Mouse (Mus musculus): ENCODE results near the gene Wdr83. TPM values are rescaled to one million over a fixed set of nuclear protein-coding genes. Genes with fewer than 3 reads are reported as not detected.

Gene Wdr83
- polyA plus RNA-seq, 1 experiment = 16.8 TPM

GRCm38 (mm10) chr8:85067982-85068381 lies 13.1 kb downstream of the Wdr83 start, which contains the start of gene Gm5741:
Gene Gm5741 (minus strand): TSS chr8:85067982.
- Histone ChIP-seq H3K9ac (ENCODE audit: low read depth, poor library complexity, severe bottlenecking) (no peak within 1 kb of the TSS), H3K36me3 (ENCODE audit: control insufficient read depth, insufficient read depth, low read length, poor library complexity, severe bottlenecking) (peaks cover 10% of the 10 kb centered on the region; the same call in 1 of the 2 replicates), H3K4me3 (ENCODE audit: low read depth, low read length) (no peak within 1 kb of the TSS), H3K4me1 (ENCODE audit: control insufficient read depth, insufficient read depth, low read length) (no peaks in the 10 kb centered on the region), H3K27me3 (ENCODE audit: control insufficient read depth, insufficient read depth, low read length, poor library complexity, severe bottlenecking) (no peaks in the 10 kb centered on the region), H3K27ac (ENCODE audit: insufficient read depth, low read length) (no peak within 1 kb of the TSS), H3K9me3 (replicated peaks; ENCODE audit: control insufficient read depth, insufficient read depth, low read length, poor library complexity, severe bottlenecking) (no peaks in the 10 kb centered on the region)
- TF ChIP-seq EP300 (IDR thresholded peaks at IDR 0.05; ENCODE audit: insufficient read depth, low read depth, low read length) (no peak), POLR2A (IDR thresholded peaks at IDR 0.05; ENCODE audit: insufficient read depth, low read length) (no peak), CTCF (IDR thresholded peaks at IDR 0.05; ENCODE audit: low read depth, low read length) (no peak)

- Histone ChIP-seq H3K4me1 (ENCODE audit: control insufficient read depth, insufficient read depth, low read length) (no peaks in the 10 kb centered on the region), H3K9me3 (replicated peaks; ENCODE audit: control insufficient read depth, insufficient read depth, low read length, poor library complexity, severe bottlenecking) (no peaks in the 10 kb centered on the region), H3K27ac (ENCODE audit: insufficient read depth, low read length) (no peak overlapping the region), H3K4me3 (ENCODE audit: low read depth, low read length) (no peak overlapping the region), H3K9ac (ENCODE audit: low read depth, poor library complexity, severe bottlenecking) (no peak overlapping the region), H3K36me3 (ENCODE audit: control insufficient read depth, insufficient read depth, low read length, poor library complexity, severe bottlenecking) (peaks cover 13% of the 10 kb centered on the region; the same call in 1 of the 2 replicates), H3K27me3 (ENCODE audit: control insufficient read depth, insufficient read depth, low read length, poor library complexity, severe bottlenecking) (no peaks in the 10 kb centered on the region)
- TF ChIP-seq POLR2A (IDR thresholded peaks at IDR 0.05; ENCODE audit: insufficient read depth, low read length) (no peak), CTCF (IDR thresholded peaks at IDR 0.05; ENCODE audit: low read depth, low read length) (no peak), EP300 (IDR thresholded peaks at IDR 0.05; ENCODE audit: insufficient read depth, low read depth, low read length) (no peak)
Measured at GRCm38 (mm10) chr8:85067155-85067554, 14.0 kb downstream of the Wdr83 start.

- H3K27ac ChIP-seq (ENCODE audit: insufficient read depth, low read length) = no peak overlapping the region
- no peak for TF ChIP-seq EP300 (IDR thresholded peaks at IDR 0.05; ENCODE audit: insufficient read depth, low read depth, low read length)
- TF ChIP-seq CTCF (IDR thresholded peaks at IDR 0.05; ENCODE audit: low read depth, low read length) = no peak
- no peak for TF ChIP-seq POLR2A (IDR thresholded peaks at IDR 0.05; ENCODE audit: insufficient read depth, low read length)
- H3K9me3 ChIP-seq (replicated peaks; ENCODE audit: control insufficient read depth, insufficient read depth, low read length, poor library complexity, severe bottlenecking) = no peaks in the 10 kb centered on the region
- H3K4me1 ChIP-seq (ENCODE audit: control insufficient read depth, insufficient read depth, low read length) = peaks cover 3% of the 10 kb centered on the region
- no peak overlapping the region for H3K4me3 ChIP-seq (ENCODE audit: low read depth, low read length)
- no peaks in the 10 kb centered on the region for H3K27me3 ChIP-seq (ENCODE audit: control insufficient read depth, insufficient read depth, low read length, poor library complexity, severe bottlenecking)
- H3K36me3 ChIP-seq (ENCODE audit: control insufficient read depth, insufficient read depth, low read length, poor library complexity, severe bottlenecking) = peaks cover 13% of the 10 kb centered on the region; the same call in 1 of the 2 replicates
- H3K9ac ChIP-seq (ENCODE audit: low read depth, poor library complexity, severe bottlenecking) = no peak overlapping the region
Measured at GRCm38 (mm10) chr8:85065213-85065612, 15.9 kb downstream of the Wdr83 start.

- Histone ChIP-seq H3K36me3 (ENCODE audit: control insufficient read depth, insufficient read depth, low read length, poor library complexity, severe bottlenecking) (peaks cover 15% of the 10 kb centered on the region; the same call in 1 of the 2 replicates), H3K9me3 (replicated peaks; ENCODE audit: control insufficient read depth, insufficient read depth, low read length, poor library complexity, severe bottlenecking) (no peaks in the 10 kb centered on the region), H3K27ac (ENCODE audit: insufficient read depth, low read length) (no peak overlapping the region), H3K27me3 (ENCODE audit: control insufficient read depth, insufficient read depth, low read length, poor library complexity, severe bottlenecking) (no peaks in the 10 kb centered on the region), H3K4me3 (ENCODE audit: low read depth, low read length) (no peak overlapping the region), H3K4me1 (ENCODE audit: control insufficient read depth, insufficient read depth, low read length) (peaks cover 3% of the 10 kb centered on the region), H3K9ac (ENCODE audit: low read depth, poor library complexity, severe bottlenecking) (no peak overlapping the region)
- no peak for TF ChIP-seq EP300 (IDR thresholded peaks at IDR 0.05; ENCODE audit: insufficient read depth, low read depth, low read length)
Measured at GRCm38 (mm10) chr8:85062603-85063002, 18.5 kb downstream of the Wdr83 start.

GRCm38 (mm10) chr8:85059879-85060616 lies 21.1 kb downstream of the Wdr83 start, which contains the start of gene Fbxw9:
Gene Fbxw9 (plus strand): TSS chr8:85060055.
- no peaks in the 10 kb centered on the region for H3K27me3 ChIP-seq (ENCODE audit: control insufficient read depth, insufficient read depth, low read length, poor library complexity, severe bottlenecking)
- H3K9me3 ChIP-seq (replicated peaks; ENCODE audit: control insufficient read depth, insufficient read depth, low read length, poor library complexity, severe bottlenecking) = no peaks in the 10 kb centered on the region
- H3K9ac ChIP-seq (ENCODE audit: low read depth, poor library complexity, severe bottlenecking) = peak within 1 kb of the TSS; percentile 45
- peak within 1 kb of the TSS; percentile 76 for H3K27ac ChIP-seq (ENCODE audit: insufficient read depth, low read length)
- TF ChIP-seq POLR2A (IDR thresholded peaks at IDR 0.05; ENCODE audit: insufficient read depth, low read length) (no peak), EP300 (IDR thresholded peaks at IDR 0.05; ENCODE audit: insufficient read depth, low read depth, low read length) (no peak), CTCF (IDR thresholded peaks at IDR 0.05; ENCODE audit: low read depth, low read length) (no peak)
- peaks cover 24% of the 10 kb centered on the region for H3K36me3 ChIP-seq (ENCODE audit: control insufficient read depth, insufficient read depth, low read length, poor library complexity, severe bottlenecking)
- peaks cover 3% of the 10 kb centered on the region for H3K4me1 ChIP-seq (ENCODE audit: control insufficient read depth, insufficient read depth, low read length)
- peak within 1 kb of the TSS; percentile 84 for H3K4me3 ChIP-seq (ENCODE audit: low read depth, low read length)

GRCm38 (mm10) chr8:85057367-85057766 lies 23.7 kb downstream of the Wdr83 start:
- TF ChIP-seq CTCF (IDR thresholded peaks at IDR 0.05; ENCODE audit: low read depth, low read length) = no peak
- no peak for TF ChIP-seq POLR2A (IDR thresholded peaks at IDR 0.05; ENCODE audit: insufficient read depth, low read length)
- no peak for TF ChIP-seq EP300 (IDR thresholded peaks at IDR 0.05; ENCODE audit: insufficient read depth, low read depth, low read length)
- Histone ChIP-seq H3K27ac (ENCODE audit: insufficient read depth, low read length) (no peak overlapping the region), H3K9ac (ENCODE audit: low read depth, poor library complexity, severe bottlenecking) (no peak overlapping the region), H3K36me3 (ENCODE audit: control insufficient read depth, insufficient read depth, low read length, poor library complexity, severe bottlenecking) (peaks cover 48% of the 10 kb centered on the region), H3K27me3 (ENCODE audit: control insufficient read depth, insufficient read depth, low read length, poor library complexity, severe bottlenecking) (no peaks in the 10 kb centered on the region), H3K4me1 (ENCODE audit: control insufficient read depth, insufficient read depth, low read length) (peaks cover 3% of the 10 kb centered on the region), H3K4me3 (ENCODE audit: low read depth, low read length) (no peak overlapping the region), H3K9me3 (replicated peaks; ENCODE audit: control insufficient read depth, insufficient read depth, low read length, poor library complexity, severe bottlenecking) (no peaks in the 10 kb centered on the region)
